Mouse (Mus musculus) intestine, embryonic 14.5 days (tissue): ENCODE results near the gene Dpp10. TPM values are rescaled to one million over a fixed set of nuclear protein-coding genes. Genes with fewer than 3 reads are reported as not detected.

ENCODE experiments used
- ATAC-seq: fragments of 200-750 bp; cut with Nextera tagmentation; replicated peaks from 2 replicates; pipeline ENCODE4 v1.8.0; 2017; ENCODE audit warnings: low read depth, moderate number of reproducible peaks, moderate TSS enrichment, moderate library complexity; ENCODE audit not compliant: low FRiP score, low TSS enrichment
- DNase-seq: peaks from one replicate; pipeline ENCODE4 v3.0.0-alpha.2; 2018; ENCODE audit warnings: low spot score
- H3K27ac ChIP-seq: fragments of 300-500 bp; sonication (generic); 2 replicates; pipeline ENCODE4 v1.5.1; 2014; ENCODE audit warnings: low read depth, mild to moderate bottlenecking, control low read depth
- H3K27me3 ChIP-seq: fragments of 300-500 bp; sonication (generic); replicated peaks from 2 replicates; pipeline ENCODE4 v1.6.1; 2014; ENCODE audit warnings: low read length, control low read depth; ENCODE audit not compliant: control insufficient read depth, insufficient read depth
- H3K36me3 ChIP-seq: fragments of 300-500 bp; sonication (generic); 2 replicates; pipeline ENCODE4 v1.6.1; 2014; ENCODE audit warnings: low read length, control low read depth; ENCODE audit not compliant: control insufficient read depth, insufficient read depth
- H3K4me1 ChIP-seq: fragments of 300-500 bp; sonication (generic); replicated peaks from 2 replicates; pipeline ENCODE4 v1.6.1; 2014; ENCODE audit warnings: low read length, control low read depth, mixed read lengths; ENCODE audit not compliant: control insufficient read depth, insufficient read depth
- H3K4me2 ChIP-seq: fragments of 300-500 bp; sonication (generic); 2 replicates; pipeline ENCODE4 v1.6.1; 2014; ENCODE audit warnings: low read length
- H3K4me3 ChIP-seq: fragments of 300-500 bp; sonication (generic); 2 replicates; pipeline ENCODE4 v1.5.1; 2014; ENCODE audit warnings: low read depth, low read length, control low read depth, mixed read lengths
- H3K9ac ChIP-seq: fragments of 300-500 bp; sonication (generic); 2 replicates; pipeline ENCODE4 v1.6.1; 2014; ENCODE audit warnings: mild to moderate bottlenecking, low read length
- H3K9me3 ChIP-seq: fragments of 300-500 bp; sonication (generic); 2 replicates; pipeline ENCODE4 v1.6.1; 2016; ENCODE audit warnings: low read length, control low read depth; ENCODE audit not compliant: control insufficient read depth
- WGBS: fragments of 180-500 bp; shearing (Covaris S2); extraction: QIAGEN DNeasy Blood & Tissue Kit; methylation state at CpG from one replicate; pipeline ENCODE4 v1.1.7; 2014; 5-methylcytosine and 5-hydroxymethylcytosine counted together
- polyA plus RNA-seq: library from polyadenylated mRNA; unstranded; fragments of >200 nt; fragmentation: Nextera tagmentation; extraction: Ambion mirVana; gene quantifications from 2 replicates; pipeline ENCODE4 v1.2.1, GENCODE M21; 2014

Gene Dpp10
- polyA plus RNA-seq, 1 experiment from 2014 or later, result 0.84 TPM

- Histone ChIP-seq H3K9ac (no peak overlapping the region), H3K9me3 (no peaks in the 10 kb centered on the region), H3K36me3 (no peaks in the 10 kb centered on the region), H3K4me2 (no peak overlapping the region), H3K4me3 (no peak overlapping the region), H3K27ac (no peak overlapping the region), H3K4me1 (no peaks in the 10 kb centered on the region), H3K27me3 (no peaks in the 10 kb centered on the region)
- ATAC-seq (no peak), DNase-seq (no peak)
- 66% methylated on average over 1 of the region's 1 CpGs for WGBS
Observed at GRCm38 (mm10) chr1:123337877-123338276, 707.5 kb downstream of the Dpp10 start.

GRCm38 (mm10) chr1:123316886-123317285, 728.5 kb downstream of the Dpp10 start:
- WGBS, result 80% methylated on average over 2 of the region's 2 CpGs
- DNase-seq (no peak), ATAC-seq (no peak)
- H3K27me3 ChIP-seq, result no peaks in the 10 kb centered on the region
- H3K4me1 ChIP-seq, result no peaks in the 10 kb centered on the region
- H3K4me2 ChIP-seq, result no peak overlapping the region
- no peaks in the 10 kb centered on the region for H3K36me3 ChIP-seq
- no peak overlapping the region for H3K4me3 ChIP-seq
- no peaks in the 10 kb centered on the region for H3K9me3 ChIP-seq
- no peak overlapping the region for H3K9ac ChIP-seq
- no peak overlapping the region for H3K27ac ChIP-seq
